Mouse (Mus musculus) MEL (cell line): ENCODE data around the gene Gm49395. TPM values are rescaled to one million over a fixed set of nuclear protein-coding genes. Genes with fewer than 3 reads are reported as not detected.

Experiments used
- DNase-seq: peaks from one replicate; pipeline ENCODE4 v3.0.0; 2011; ENCODE audit warnings: low read depth, low spot score
- H3K27ac ChIP-seq: 2 replicates; pipeline ENCODE4 v1.5.1; 2012; ENCODE audit warnings: low read depth, mild to moderate bottlenecking, control low read depth, low read length, moderate library complexity; ENCODE audit not compliant: control insufficient read depth
- H3K27me3 ChIP-seq, 2 experiments: fragments of 150-350 bp in 1 of 2; sonication (generic) in 1 of 2; 2 replicates each; pipeline ENCODE4 v1.6.1; 2012; ENCODE audit warnings: low read length in 2 of 2, mild to moderate bottlenecking in 2 of 2, improper control_type of control experiment in 1 of 2, moderate library complexity in 1 of 2; ENCODE audit not compliant: insufficient read depth in 2 of 2, control insufficient read depth in 1 of 2
- H3K36me3 ChIP-seq, 2 experiments: 2 replicates each; pipeline ENCODE4 v1.6.1; 2012 to 2014; ENCODE audit warnings: low read length in 2 of 2, improper control_type of control experiment in 1 of 2, inconsistent platforms in 1 of 2, mild to moderate bottlenecking in 1 of 2; ENCODE audit not compliant: insufficient read depth in 2 of 2, control insufficient read depth in 1 of 2
- H3K4me1 ChIP-seq, 2 experiments: fragments of 150-350 bp in 1 of 2; sonication (generic) in 1 of 2; 2 replicates each; pipeline ENCODE4 v1.6.1; 2012; ENCODE audit warnings: low read length in 2 of 2, improper control_type of control experiment in 1 of 2, mild to moderate bottlenecking in 1 of 2; ENCODE audit not compliant: insufficient read depth in 2 of 2, control insufficient read depth in 1 of 2
- H3K4me3 ChIP-seq, 2 experiments: fragments of 150-350 bp in 1 of 2; sonication (generic) in 1 of 2; 2 replicates each; pipeline ENCODE4 v1.5.1; 2012; ENCODE audit warnings: low read depth in 2 of 2, low read length in 2 of 2, mild to moderate bottlenecking in 2 of 2, moderate library complexity in 2 of 2, control low read depth in 1 of 2, improper control_type of control experiment in 1 of 2; ENCODE audit not compliant: control insufficient read depth in 1 of 2, insufficient read depth in 1 of 2
- H3K79me2 ChIP-seq: 2 replicates; pipeline ENCODE4 v1.6.1; 2012; ENCODE audit warnings: mild to moderate bottlenecking, low read length, moderate library complexity; ENCODE audit not compliant: control insufficient read depth, poor library complexity, insufficient read depth
- H3K9ac ChIP-seq: 2 replicates; pipeline ENCODE4 v1.6.1; 2012; ENCODE audit warnings: low read depth, mild to moderate bottlenecking, control low read depth, low read length, moderate library complexity; ENCODE audit not compliant: control insufficient read depth, poor library complexity, severe bottlenecking
- H3K9me3 ChIP-seq: fragments of 150-350 bp; sonication (generic); replicated peaks from 2 replicates; pipeline ENCODE4 v1.6.1; 2012; ENCODE audit warnings: mild to moderate bottlenecking, low read length, improper control_type of control experiment, moderate library complexity; ENCODE audit not compliant: insufficient read depth
- BHLHE40 ChIP-seq: IDR thresholded peaks from 2 replicates; pipeline ENCODE4 v1.6.1; 2012; ENCODE audit warnings: low read depth, mild to moderate bottlenecking, inconsistent platforms, low read length, improper control_type of control experiment, borderline replicate concordance
- CHD1 ChIP-seq: IDR thresholded peaks from 2 replicates; pipeline ENCODE4 v1.6.1; 2012; ENCODE audit warnings: low read depth, mild to moderate bottlenecking, inconsistent platforms, low read length, improper control_type of control experiment
- GATA1 ChIP-seq: IDR thresholded peaks from 2 replicates; pipeline ENCODE4 v1.6.1; 2011; ENCODE audit warnings: low read depth, low read length, improper control_type of control experiment
- JUND ChIP-seq: IDR thresholded peaks from 2 replicates; pipeline ENCODE4 v1.6.1; 2011; ENCODE audit warnings: low read depth, mild to moderate bottlenecking, improper control_type of control experiment, low read length
- MAFK ChIP-seq: IDR thresholded peaks from 2 replicates; pipeline ENCODE4 v1.6.1; 2011; ENCODE audit warnings: low read depth, mild to moderate bottlenecking, low read length, improper control_type of control experiment, borderline replicate concordance
- MAZ ChIP-seq: IDR thresholded peaks from 2 replicates; pipeline ENCODE4 v1.6.1; 2012; ENCODE audit warnings: low read depth, mild to moderate bottlenecking, inconsistent platforms, low read length, improper control_type of control experiment
- MEF2A ChIP-seq: IDR thresholded peaks from 2 replicates; pipeline ENCODE4 v1.6.1; 2014; ENCODE audit warnings: low read depth, mild to moderate bottlenecking, inconsistent platforms, low read length, improper control_type of control experiment; ENCODE audit not compliant: poor library complexity, insufficient replicate concordance, severe bottlenecking; ENCODE audit errors: extremely low read depth
- MXI1 ChIP-seq: IDR thresholded peaks from 2 replicates; pipeline ENCODE4 v1.6.1; 2011; ENCODE audit warnings: mild to moderate bottlenecking, low read depth, low read length, improper control_type of control experiment
- MYC ChIP-seq: IDR thresholded peaks from 2 replicates; pipeline ENCODE4 v1.6.1; 2011; ENCODE audit warnings: low read depth, mild to moderate bottlenecking, low read length, improper control_type of control experiment, moderate library complexity
- NELFE ChIP-seq: IDR thresholded peaks from 2 replicates; pipeline ENCODE4 v1.6.1; 2011; ENCODE audit warnings: low read depth, low read length, improper control_type of control experiment
- POLR2A ChIP-seq, 2 experiments: IDR thresholded peaks; 2 replicates each; pipeline ENCODE4 v1.6.1; 2011 to 2012; ENCODE audit warnings: low read length in 2 of 2, mild to moderate bottlenecking in 2 of 2, control low read depth in 1 of 2, improper control_type of control experiment in 1 of 2, low read depth in 1 of 2, moderate library complexity in 1 of 2; ENCODE audit not compliant: control insufficient read depth in 1 of 2, insufficient read depth in 1 of 2, poor library complexity in 1 of 2
- RAD21 ChIP-seq: IDR thresholded peaks from 2 replicates; pipeline ENCODE4 v1.6.1; 2011; ENCODE audit warnings: mild to moderate bottlenecking, low read depth, low read length, improper control_type of control experiment
- SIN3A ChIP-seq: IDR thresholded peaks from 2 replicates; pipeline ENCODE4 v1.6.1; 2012; ENCODE audit warnings: low read length, improper control_type of control experiment, inconsistent platforms
- TAL1 ChIP-seq: IDR thresholded peaks from 2 replicates; pipeline ENCODE4 v1.6.1; 2012; ENCODE audit warnings: mild to moderate bottlenecking, inconsistent platforms, low read length, moderate library complexity, mixed read lengths
- TBP ChIP-seq: IDR thresholded peaks from 2 replicates; pipeline ENCODE4 v1.8.0; 2011; ENCODE audit warnings: low read depth, low read length, improper control_type of control experiment
- TCF12 ChIP-seq: IDR thresholded peaks from 2 replicates; pipeline ENCODE4 v1.6.1; 2014; ENCODE audit warnings: low read depth, mild to moderate bottlenecking, inconsistent platforms, low read length, improper control_type of control experiment, moderate library complexity
- polyA plus RNA-seq, 2 experiments: library from polyadenylated mRNA; stranded (reverse) in 1 of 2; unstranded in 1 of 2; fragments of >175 nt in 1 of 2; fragments of >200 nt in 1 of 2; gene quantifications; 2 replicates each; pipeline versions ENCODE4 v1.2.1 to v1.2.4; 2012; ENCODE audit warnings: low replicate concordance in 2 of 2, low read depth in 1 of 2; ENCODE audit not compliant: insufficient read length in 2 of 2, insufficient read depth in 1 of 2, missing spikeins in 1 of 2
- total RNA-seq: library from RNA; depleted of rRNA; stranded (reverse); fragments of 300-350 nt; gene quantifications from 2 replicates; pipeline ENCODE4 v1.2.3, GENCODE M21; 2012; rRNA removed

The Gm49395 gene
- 0.31 TPM in 1 of 2 replicates, not detected in the other for total RNA-seq
- polyA plus RNA-seq: not detected

GRCm38 (mm10) chr13:115101355-115102191, at the start of gene Gm49395, which contains the start of gene Itga1:
TSS of gene Gm49395 (minus strand) at chr13:115101921.
TSS of gene Itga1 (minus strand) at chr13:115101964.
- no peak within 1 kb of the TSS for H3K4me3 ChIP-seq
- DNase-seq: no peak
- H3K27me3 ChIP-seq: no peaks in the 10 kb centered on the region
- no peaks in the 10 kb centered on the region for H3K9me3 ChIP-seq
- no peaks in the 10 kb centered on the region for H3K79me2 ChIP-seq
- no peaks in the 10 kb centered on the region for H3K4me1 ChIP-seq
- H3K27ac ChIP-seq: no peak within 1 kb of the TSS
- no peak within 1 kb of the TSS for H3K9ac ChIP-seq
- TF ChIP-seq TAL1: no peak
- no peak for TF ChIP-seq RAD21
- no peak for TF ChIP-seq MEF2A
- TF ChIP-seq POLR2A (IDR thresholded peaks at IDR 0.05; ENCODE audit: control insufficient read depth in 1 of 2, insufficient read depth in 1 of 2, low read depth in 1 of 2, low read length in 2 of 2, poor library complexity in 1 of 2): no peak
- no peak for TF ChIP-seq MAFK
- no peak for TF ChIP-seq SIN3A
- no peak for TF ChIP-seq JUND
- no peak for TF ChIP-seq MYC
- no peak for TF ChIP-seq BHLHE40
- H3K36me3 ChIP-seq: no peaks in the 10 kb centered on the region

DNA sequence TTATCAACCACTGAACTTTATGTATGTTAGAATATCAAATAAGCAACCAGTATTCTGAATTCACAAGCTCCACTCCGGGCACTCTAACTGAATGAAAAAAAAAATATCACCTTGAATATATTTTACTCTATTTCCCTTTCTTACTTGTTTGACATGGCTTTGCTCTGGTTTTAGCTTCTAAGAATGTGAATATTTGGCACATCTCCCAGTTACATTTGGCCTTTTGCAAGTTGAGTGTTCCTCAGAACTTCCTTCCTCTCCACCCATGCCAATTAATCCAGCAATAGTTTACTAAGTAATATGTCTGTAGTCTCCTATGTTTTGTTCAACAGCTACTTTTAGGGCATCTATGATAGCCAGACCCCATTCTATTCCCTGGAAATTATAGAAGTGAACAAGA, 48.9 kb upstream of the Gm49395 start:
- Histone ChIP-seq H3K79me2 (no peaks in the 10 kb centered on the region), H3K4me1 (no peaks in the 10 kb centered on the region), H3K9me3 (no peaks in the 10 kb centered on the region), H3K9ac (no peak overlapping the region), H3K36me3 (no peaks in the 10 kb centered on the region), H3K27me3 (no peaks in the 10 kb centered on the region), H3K4me3 (no peak overlapping the region), H3K27ac (no peak overlapping the region)
- DNase-seq: no peak
- TF ChIP-seq TCF12 (no peak), NELFE (no peak), GATA1 (no peak), CHD1 (no peak), MYC (no peak), SIN3A (no peak), MAZ (no peak), MXI1 (no peak), TBP (no peak)
